Mouse (Mus musculus) mouse trophoblast stem cell (cell line): ENCODE measurements around the gene Ascl5.

ENCODE experiments used
- in situ Hi-C, 2 experiments: fragments of 300-500 bp; cut with MseI, MboI; formaldehyde crosslinking; loops; 2 replicates in 1 of 2; 3 replicates in 1 of 2; pipeline ENCODE4 v1.15.1; 2025

The Ascl5 gene

GRCm38 (mm10) chr1:136051465-136051864, 861 bp downstream of the Ascl5 start:
- in situ Hi-C loops: no loop called here

GRCm38 (mm10) chr1:136052547-136052946, 1.9 kb downstream of the Ascl5 start, which contains the start of gene Cacna1s:
Gene Cacna1s, plus strand, starts transcription at chr1:136052750.
- in situ Hi-C loops: no loop called here

- in situ Hi-C loops: no loop called here
Observed at GRCm38 (mm10) chr1:136055771-136056170, 5.2 kb downstream of the Ascl5 start.

GRCm38 (mm10) chr1:136058594-136058993, 8.0 kb downstream of the Ascl5 start:
- in situ Hi-C loops: no loop called here

- in situ Hi-C loops: no loop called here
Observed at GRCm38 (mm10) chr1:136061041-136061789, 10.6 kb downstream of the Ascl5 start.

GRCm38 (mm10) chr1:136061790-136062141, 11.2 kb downstream of the Ascl5 start:
- in situ Hi-C loops: no loop called here

GRCm38 (mm10) chr1:136063991-136064390, 13.4 kb downstream of the Ascl5 start:
- in situ Hi-C loops: no loop called here

GRCm38 (mm10) chr1:136066621-136067020, 16.0 kb downstream of the Ascl5 start:
- in situ Hi-C loops: no loop called here

- in situ Hi-C loops: no loop called here
Observed at GRCm38 (mm10) chr1:136067579-136067978, 17.0 kb downstream of the Ascl5 start.

- in situ Hi-C loops: no loop called here
Observed at GRCm38 (mm10) chr1:136076086-136076485, 25.5 kb downstream of the Ascl5 start.

- in situ Hi-C loops: no loop called here
Observed at GRCm38 (mm10) chr1:136077656-136078055, 27.1 kb downstream of the Ascl5 start.

- in situ Hi-C loops: no loop called here
Observed at GRCm38 (mm10) chr1:136081161-136081560, 30.6 kb downstream of the Ascl5 start.

- in situ Hi-C loops: no loop called here
Observed at GRCm38 (mm10) chr1:136085988-136086685, 35.5 kb downstream of the Ascl5 start.

GRCm38 (mm10) chr1:136089368-136090165, 39.0 kb downstream of the Ascl5 start:
- in situ Hi-C loops: no loop called here

GRCm38 (mm10) chr1:136093726-136094125, 43.1 kb downstream of the Ascl5 start:
- in situ Hi-C loops: no loop called here

GRCm38 (mm10) chr1:136094807-136095206, 44.2 kb downstream of the Ascl5 start:
- in situ Hi-C loops: no loop called here
